Mouse (Mus musculus) sigmoid colon, adult 10 weeks (tissue): Measurements from ENCODE around the gene Clic1. TPM values are rescaled to one million over a fixed set of nuclear protein-coding genes. Genes with fewer than 3 reads are reported as not detected.

Experiments
- polyA plus RNA-seq: library from polyadenylated mRNA; stranded (reverse); fragments of 350-450 nt; fragmentation: Illumina TruSeq; extraction: RNeasy Lipid Tissue Mini Kit (QIAGEN cat#74804); gene quantifications from one replicate; pipeline ENCODE4 v1.2.3, GENCODE M21; 2014; ENCODE audit warnings: low read depth, low replicate concordance

Gene Clic1
- polyA plus RNA-seq, 1 experiment from 2014 or later: 47.8 TPM

Other genes starting within 250 kb of the Clic1 start
- not detected for gene Cyp21a1, start 245.4 kb upstream of the Clic1 start, polyA plus RNA-seq
- 23.0 TPM for gene Stk19, start 213.0 kb upstream of the Clic1 start, polyA plus RNA-seq
- gene Dxo, start 212.9 kb upstream of the Clic1 start, polyA plus RNA-seq: 3.0 TPM
- gene Skiv2l, start 199.8 kb upstream of the Clic1 start, polyA plus RNA-seq: 5.6 TPM
- gene Nelfe, start 199.6 kb upstream of the Clic1 start, polyA plus RNA-seq: 1.1 TPM
- gene Cfb, start 187.4 kb upstream of the Clic1 start, polyA plus RNA-seq: 18.5 TPM
- gene Zbtb12, start 170.5 kb upstream of the Clic1 start, polyA plus RNA-seq: 1.1 TPM
- gene Gm20547, start 167.9 kb upstream of the Clic1 start, polyA plus RNA-seq: 2.3 TPM
- 1.0 TPM for gene C2, start 151.7 kb upstream of the Clic1 start, polyA plus RNA-seq
- 10.6 TPM for gene Ehmt2, start 151.5 kb upstream of the Clic1 start, polyA plus RNA-seq
- gene Slc44a4, start 135.5 kb upstream of the Clic1 start, polyA plus RNA-seq: 32.3 TPM
- gene Neu1, start 118.7 kb upstream of the Clic1 start, polyA plus RNA-seq: 15.5 TPM
- 10.1 TPM for gene Hspa1b, start 90.7 kb upstream of the Clic1 start, polyA plus RNA-seq
- gene Gm20481, start 80.1 kb upstream of the Clic1 start, polyA plus RNA-seq: not detected
- gene Hspa1a, start 77.8 kb upstream of the Clic1 start, polyA plus RNA-seq: 4.5 TPM
- 0.22 TPM for gene Hspa1l, start 77.3 kb upstream of the Clic1 start, polyA plus RNA-seq
- 12.9 TPM for gene Lsm2, start 68.1 kb upstream of the Clic1 start, polyA plus RNA-seq
- gene Vars, start 49.0 kb upstream of the Clic1 start, polyA plus RNA-seq: 1.5 TPM
- gene Vwa7, start 33.4 kb upstream of the Clic1 start, polyA plus RNA-seq: 0.09 TPM
- gene Sapcd1, start 21.9 kb upstream of the Clic1 start, polyA plus RNA-seq: not detected
- gene Msh5, start 3.2 kb upstream of the Clic1 start, polyA plus RNA-seq: 2.5 TPM
- gene Ddah2, start 9.1 kb downstream of the Clic1 start, polyA plus RNA-seq: not detected
- gene Ly6g6c, start 15.4 kb downstream of the Clic1 start, polyA plus RNA-seq: 1.5 TPM
- 3.0 TPM for gene Mpig6b, start 16.2 kb downstream of the Clic1 start, polyA plus RNA-seq
- gene Ly6g6e, start 26.9 kb downstream of the Clic1 start, polyA plus RNA-seq: 2.8 TPM
- not detected for gene Ly6g6d, start 28.1 kb downstream of the Clic1 start, polyA plus RNA-seq
- gene Ly6g6f, start 35.6 kb downstream of the Clic1 start, polyA plus RNA-seq: not detected
- gene Abhd16a, start 39.3 kb downstream of the Clic1 start, polyA plus RNA-seq: 5.3 TPM
- gene Ly6g5c, start 58.3 kb downstream of the Clic1 start, polyA plus RNA-seq: not detected
- gene Ly6g5b, start 65.5 kb downstream of the Clic1 start, polyA plus RNA-seq: not detected
- 0.85 TPM for gene Gpank1, start 71.5 kb downstream of the Clic1 start, polyA plus RNA-seq
- 96.9 TPM for gene Csnk2b, start 72.1 kb downstream of the Clic1 start, polyA plus RNA-seq
- gene D17H6S53E, start 76.4 kb downstream of the Clic1 start, polyA plus RNA-seq: 2.2 TPM
- gene Apom, start 82.1 kb downstream of the Clic1 start, polyA plus RNA-seq: not detected
- 16.8 TPM for gene Bag6, start 85.2 kb downstream of the Clic1 start, polyA plus RNA-seq
- 12.8 TPM for gene Prrc2a, start 114.9 kb downstream of the Clic1 start, polyA plus RNA-seq
- gene Aif1, start 126.1 kb downstream of the Clic1 start, polyA plus RNA-seq: 7.7 TPM
- gene Lst1, start 138.5 kb downstream of the Clic1 start, polyA plus RNA-seq: not detected
- not detected for gene Ltb, start 144.5 kb downstream of the Clic1 start, polyA plus RNA-seq
- 0.35 TPM for gene Tnf, start 152.0 kb downstream of the Clic1 start, polyA plus RNA-seq
- gene Lta, start 155.4 kb downstream of the Clic1 start, polyA plus RNA-seq: 0.54 TPM
- gene Gm16181, start 170.9 kb downstream of the Clic1 start, polyA plus RNA-seq: not detected
- gene Atp6v1g2, start 183.7 kb downstream of the Clic1 start, polyA plus RNA-seq: 8.0 TPM
- gene Nfkbil1, start 185.8 kb downstream of the Clic1 start, polyA plus RNA-seq: not detected
- gene Ddx39b, start 191.8 kb downstream of the Clic1 start, polyA plus RNA-seq: 10.4 TPM
- gene H2-D1, start 212.8 kb downstream of the Clic1 start, polyA plus RNA-seq: 76.9 TPM